Mouse (Mus musculus): Measurements from ENCODE around the gene Kif6.

GRCm38 (mm10) chr17:49787351-49787750 lies 172.4 kb downstream of the Kif6 start:
- no peak for TF ChIP-seq CTCF (IDR thresholded peaks at IDR 0.05)
- TF ChIP-seq EP300 (IDR thresholded peaks at IDR 0.05): no peak

All from lung, postnatal 0 days (tissue).